ENCODE assay signal across 7 mouse cellular contexts in the genomic region with DNA sequence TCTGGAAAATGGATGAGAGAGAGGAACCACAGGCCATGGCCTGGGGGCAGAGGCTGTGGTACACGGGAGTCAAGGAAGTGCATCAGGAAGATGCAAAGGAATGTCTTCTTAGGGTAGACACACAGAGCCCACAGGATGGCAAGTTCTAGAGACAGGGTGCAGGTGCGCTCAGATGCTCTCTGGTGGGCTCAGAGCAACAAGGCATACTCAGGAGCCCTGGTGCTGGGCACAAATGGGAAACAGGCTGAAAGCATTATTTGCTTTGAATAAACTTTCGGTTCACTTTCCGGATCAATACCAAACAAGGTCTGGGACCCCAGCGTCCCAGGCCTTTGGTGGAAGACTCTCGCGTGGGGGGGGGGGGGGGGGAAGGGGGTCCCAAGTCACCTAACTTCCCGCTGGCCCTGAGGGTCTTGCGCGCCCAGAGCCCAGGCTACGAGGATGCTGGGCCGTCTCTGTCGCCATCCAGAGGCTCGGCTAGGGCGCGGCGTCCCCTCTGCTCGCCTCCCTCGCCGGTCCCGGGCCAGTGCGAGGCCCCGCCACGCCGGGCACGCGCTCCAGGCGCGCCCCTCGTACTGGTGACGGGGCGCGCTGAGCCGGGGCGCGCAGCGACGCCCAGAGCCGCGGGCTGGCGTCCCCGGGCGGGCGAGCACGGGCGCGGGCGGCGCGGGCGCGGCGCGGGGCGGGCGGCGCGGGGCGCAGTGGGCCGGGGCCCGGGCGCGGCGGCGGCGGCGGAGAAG. TPM values are rescaled to one million over a fixed set of nuclear protein-coding genes. Genes with fewer than 3 reads are reported as not detected.
DNase-seq lines count a peak whose midpoint lies in the region; ATAC-seq and TF ChIP-seq lines count a peak whose summit lies in the region.

Gene Fam19a5 (plus strand): TSS at position 701 of the 740 bp plus-strand sequence.

- H3K9ac ChIP-seq in lung, embryonic 16.5 days (ENCODE audit: low read length) = no peak within 1 kb of the TSS
- H3K9ac ChIP-seq in heart, postnatal 0 days (replicated peaks; ENCODE audit: low read depth, low read length) = no peak within 1 kb of the TSS

- no peak for DNase-seq in lung, postnatal 10 days
- peak; percentile 90 to 94 for DNase-seq in cerebellum, postnatal 10 days
- DNase-seq in heart, postnatal 0 days (ENCODE audit: low spot score) = no peak
- peak; percentile 74 for DNase-seq in limb, embryonic 10.5 days (ENCODE audit: low spot score)
- peak; percentile 59 for DNase-seq in retina, postnatal 7 days (ENCODE audit: low read depth, low spot score)
- no peak for DNase-seq in spleen, postnatal 10 days (ENCODE audit: low spot score in 2 of 2)

- no peak for TF ChIP-seq EP300 in heart, postnatal 0 days (IDR thresholded peaks at IDR 0.05; ENCODE audit: low read depth)

- no peaks in the 10 kb centered on the region for H3K9me3 ChIP-seq in lung, embryonic 16.5 days (ENCODE audit: control insufficient read depth, low read length)
- no peaks in the 10 kb centered on the region for H3K9me3 ChIP-seq in heart, postnatal 0 days (replicated peaks; ENCODE audit: control insufficient read depth, low read length)
- H3K9me3 ChIP-seq in limb, embryonic 10.5 days (replicated peaks) = no peaks in the 10 kb centered on the region

- H3K4me1 ChIP-seq in lung, embryonic 16.5 days (replicated peaks; ENCODE audit: control insufficient read depth, insufficient read depth, low read length) = peaks cover 3% of the 10 kb centered on the region; the same call in 1 of the 2 replicates
- no peaks in the 10 kb centered on the region for H3K4me1 ChIP-seq in heart, postnatal 0 days (ENCODE audit: control insufficient read depth, insufficient read depth)
- peaks cover 32% of the 10 kb centered on the region for H3K4me1 ChIP-seq in limb, embryonic 10.5 days

- no peak for TF ChIP-seq CTCF in heart, postnatal 0 days (IDR thresholded peaks at IDR 0.05; ENCODE audit: low read depth)

- H3K36me3 ChIP-seq in lung, embryonic 16.5 days (ENCODE audit: control insufficient read depth, insufficient read depth, low read length) = no peaks in the 10 kb centered on the region
- no peaks in the 10 kb centered on the region for H3K36me3 ChIP-seq in heart, postnatal 0 days (replicated peaks; ENCODE audit: control insufficient read depth, insufficient read depth, low read length)
- no peaks in the 10 kb centered on the region for H3K36me3 ChIP-seq in limb, embryonic 10.5 days

- H3K27ac ChIP-seq in lung, embryonic 16.5 days (ENCODE audit: low read length) = no peak within 1 kb of the TSS
- H3K27ac ChIP-seq in heart, postnatal 0 days (ENCODE audit: low read depth) = no peak within 1 kb of the TSS
- peak within 1 kb of the TSS; percentile 75 for H3K27ac ChIP-seq in limb, embryonic 10.5 days

- peak within 1 kb of the TSS; percentile 47 for H3K4me3 ChIP-seq in lung, embryonic 16.5 days (ENCODE audit: low read length)
- peak within 1 kb of the TSS; percentile 41 for H3K4me3 ChIP-seq in heart, postnatal 0 days (ENCODE audit: low read depth, low read length)
- peak within 1 kb of the TSS; percentile 64 for H3K4me3 ChIP-seq in limb, embryonic 10.5 days

- peak; percentile 53; the same call in 1 of the 2 replicates for ATAC-seq in lung, embryonic 16.5 days (ENCODE audit: low read depth)
- ATAC-seq in heart, postnatal 0 days (ENCODE audit: insufficient read depth, low read depth) = no peak

- WGBS in lung, embryonic 16.5 days = 3% methylated on average over 21 of the region's 67 CpGs
- 2% methylated on average over 33 of the region's 67 CpGs for WGBS in heart, postnatal 0 days
- WGBS in limb, embryonic 10.5 days = 3% methylated on average over 38 of the region's 67 CpGs

- peak within 1 kb of the TSS; percentile 73 for H3K4me2 ChIP-seq in lung, embryonic 16.5 days (ENCODE audit: low read depth, low read length)
- H3K4me2 ChIP-seq in heart, postnatal 0 days (ENCODE audit: low read depth, low read length) = peak within 1 kb of the TSS; percentile 60

- H3K27me3 ChIP-seq in lung, embryonic 16.5 days (ENCODE audit: control insufficient read depth, insufficient read depth, low read depth, low read length) = peaks cover 69% of the 10 kb centered on the region
- H3K27me3 ChIP-seq in heart, postnatal 0 days (ENCODE audit: control insufficient read depth, insufficient read depth, low read length) = peaks cover 71% of the 10 kb centered on the region
- peaks cover 68% of the 10 kb centered on the region for H3K27me3 ChIP-seq in limb, embryonic 10.5 days (ENCODE audit: low read depth, poor library complexity, severe bottlenecking)

RNA-seq across cellular contexts. Expression of gene Fam19a5, which starts in this region (rescaled TPM):
- polyA plus RNA-seq in lung, embryonic 16.5 days (2015; fragmentation: Nextera tagmentation; extraction: Ambion mirVana) = 0.69 and 0.74 TPM in 2 replicates
- 2.4 and 2.5 TPM in 2 replicates for total RNA-seq in heart, postnatal 0 days (2014; rRNA removed; ENCODE audit: low replicate concordance)
- 0.21 and 0.27 TPM in 2 replicates for polyA plus RNA-seq in heart, postnatal 0 days (2015; fragmentation: Nextera tagmentation; extraction: Ambion mirVana)
- polyA plus RNA-seq in limb, embryonic 10.5 days (2016; fragmentation: Nextera tagmentation; extraction: Ambion mirVana) = 2.2 and 3.0 TPM in 2 replicates

Comparison
In these comparisons a context has a peak if more than half of its experiments do, and no peak if none do; other contexts are left out.
1. Peak in ATAC-seq, H3K4me3 ChIP-seq and H3K4me2 ChIP-seq in lung, embryonic 16.5 days; RNA of the gene not detected or under 1 TPM.
2. DNase-seq: peak in cerebellum, postnatal 10 days (2 of 2), limb, embryonic 10.5 days (single experiment) and retina, postnatal 7 days (single experiment); none in lung, postnatal 10 days (single experiment), heart, postnatal 0 days (single experiment) and spleen, postnatal 10 days (0 of 2).
3. Peak in every context shown above with its lines, with median percentiles within 50 percentile points of each other: H3K4me3 ChIP-seq.